Mouse (Mus musculus): ENCODE measurements around the gene Tnnc1.

Tnnc1 gene

GRCm38 (mm10) chr14:31260932-31261331, 52.8 kb downstream of the Tnnc1 start:
- no peak for DNase-seq
